Mouse (Mus musculus): ENCODE results near the gene Luc7l.

DNA sequence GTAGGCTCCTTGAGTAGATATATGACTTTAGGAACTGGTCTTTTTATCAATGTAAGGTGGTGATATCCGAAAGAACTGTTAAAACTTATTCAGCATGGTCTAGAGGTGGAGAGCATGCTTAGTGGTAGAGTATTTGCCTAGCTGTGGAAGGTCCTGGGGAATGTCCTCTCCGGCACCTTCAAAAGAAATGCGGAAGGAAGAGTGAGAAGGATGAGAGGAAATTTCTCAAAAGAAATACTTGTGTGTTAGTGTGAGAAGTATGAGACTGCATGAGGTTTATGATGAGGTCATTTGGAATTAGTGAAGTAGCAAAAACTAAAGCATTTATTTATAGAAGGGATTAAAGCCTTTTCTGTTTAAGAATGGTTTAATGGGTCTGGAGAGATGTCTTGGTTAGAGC is 9.7 kb downstream of the Luc7l start:
- TF ChIP-seq CTCF (conservative IDR thresholded peaks at IDR 0.05; ENCODE audit: low read length) (no peak), NANOG (IDR thresholded peaks at IDR 0.05; ENCODE audit: borderline replicate concordance, low read length) (no peak)
